Mouse (Mus musculus) erythroblast, embryonic 14.5 days (primary cell): ENCODE data around the gene Dock4. TPM values are rescaled to one million over a fixed set of nuclear protein-coding genes. Genes with fewer than 3 reads are reported as not detected.
"Not testable (repeated sequence)": the region's sequence is repeated elsewhere in the genome, so short reads cannot be mapped to it uniquely, and the experiment has no call there.

ENCODE experiments used
- H3K27me3 ChIP-seq: 2 replicates; pipeline ENCODE4 v1.6.1; 2012; ENCODE audit warnings: inconsistent platforms; ENCODE audit not compliant: control insufficient read depth
- H3K36me3 ChIP-seq: 2 replicates; pipeline ENCODE4 v1.6.1; 2012; ENCODE audit warnings: mild to moderate bottlenecking, inconsistent platforms; ENCODE audit not compliant: control insufficient read depth
- H3K4me1 ChIP-seq: 2 replicates; pipeline ENCODE4 v1.6.1; 2012; ENCODE audit warnings: inconsistent platforms; ENCODE audit not compliant: control insufficient read depth
- H3K4me3 ChIP-seq: replicated peaks from 2 replicates; pipeline ENCODE3; 2012; ENCODE audit warnings: moderate library complexity, mild to moderate bottlenecking, inconsistent platforms
- H3K9me3 ChIP-seq: 2 replicates; pipeline ENCODE4 v1.6.1; 2012; ENCODE audit warnings: low read length, inconsistent platforms, mixed read lengths; ENCODE audit not compliant: control insufficient read depth
- GATA1 ChIP-seq: IDR thresholded peaks from 2 replicates; pipeline ENCODE4 v1.6.1; 2012; ENCODE audit warnings: low read length, inconsistent platforms, mixed read lengths
- TAL1 ChIP-seq: IDR thresholded peaks from 3 replicates; pipeline ENCODE4 v1.6.1; 2012; ENCODE audit warnings: low read length, inconsistent platforms, mixed read lengths
- polyA plus RNA-seq: library from polyadenylated mRNA; stranded (reverse); fragments of >175 nt; gene quantifications from 2 replicates; pipeline ENCODE4 v1.2.3, GENCODE M21; 2012

The Dock4 gene
- polyA plus RNA-seq, 1 experiment, result 0.05 TPM

GRCm38 (mm10) chr12:40838338-40838695 lies 392.6 kb downstream of the Dock4 start:
- H3K4me1 ChIP-seq, result peaks cover 44% of the 10 kb centered on the region
- H3K27me3 ChIP-seq, result no peaks in the 10 kb centered on the region; the same call in 1 of the 2 replicates
- H3K4me3 ChIP-seq, result no peak overlapping the region
- no peaks in the 10 kb centered on the region for H3K9me3 ChIP-seq
- TF ChIP-seq GATA1, result no peak
- TF ChIP-seq TAL1, result no peak
- H3K36me3 ChIP-seq, result no peaks in the 10 kb centered on the region

GRCm38 (mm10) chr12:40838940-40839339 lies 393.2 kb downstream of the Dock4 start:
- Histone ChIP-seq H3K9me3 (no peaks in the 10 kb centered on the region), H3K4me1 (peaks cover 51% of the 10 kb centered on the region), H3K27me3 (no peaks in the 10 kb centered on the region; the same call in 1 of the 2 replicates), H3K4me3 (no peak overlapping the region), H3K36me3 (no peaks in the 10 kb centered on the region)
- TF ChIP-seq TAL1 (no peak), GATA1 (no peak)

- Histone ChIP-seq H3K9me3 (no peaks in the 10 kb centered on the region), H3K4me1 (peaks cover 56% of the 10 kb centered on the region), H3K27me3 (peaks cover 5% of the 10 kb centered on the region), H3K36me3 (no peaks in the 10 kb centered on the region; the same call in 1 of the 2 replicates), H3K4me3 (no peak overlapping the region)
- TF ChIP-seq GATA1 (no peak), TAL1 (no peak)
Measured at GRCm38 (mm10) chr12:40839817-40840216, 394.1 kb downstream of the Dock4 start.

- Histone ChIP-seq H3K36me3 (no peaks in the 10 kb centered on the region; the same call in 1 of the 2 replicates), H3K27me3 (peaks cover 27% of the 10 kb centered on the region), H3K9me3 (no peaks in the 10 kb centered on the region), H3K4me3 (no peak overlapping the region), H3K4me1 (peaks cover 61% of the 10 kb centered on the region)
- peak; percentile 58 for TF ChIP-seq GATA1
- no peak for TF ChIP-seq TAL1
Measured at GRCm38 (mm10) chr12:40842251-40842988, 396.7 kb downstream of the Dock4 start.

GRCm38 (mm10) chr12:40842991-40843390 lies 397.2 kb downstream of the Dock4 start:
- peaks cover 58% of the 10 kb centered on the region for H3K4me1 ChIP-seq
- H3K4me3 ChIP-seq, result no peak overlapping the region
- peaks cover 33% of the 10 kb centered on the region for H3K27me3 ChIP-seq
- no peaks in the 10 kb centered on the region; the same call in 1 of the 2 replicates for H3K36me3 ChIP-seq
- H3K9me3 ChIP-seq, result no peaks in the 10 kb centered on the region
- no peak for TF ChIP-seq GATA1
- no peak for TF ChIP-seq TAL1

GRCm38 (mm10) chr12:40843474-40844080 lies 397.8 kb downstream of the Dock4 start:
- peaks cover 38% of the 10 kb centered on the region for H3K27me3 ChIP-seq
- H3K4me3 ChIP-seq, result no peak overlapping the region
- no peaks in the 10 kb centered on the region for H3K9me3 ChIP-seq
- TF ChIP-seq TAL1, result no peak
- no peak for TF ChIP-seq GATA1
- peaks cover 57% of the 10 kb centered on the region for H3K4me1 ChIP-seq
- no peaks in the 10 kb centered on the region; the same call in 1 of the 2 replicates for H3K36me3 ChIP-seq

GRCm38 (mm10) chr12:40844324-40844723 lies 398.6 kb downstream of the Dock4 start:
- Histone ChIP-seq H3K36me3 (no peaks in the 10 kb centered on the region; the same call in 1 of the 2 replicates), H3K4me1 (peaks cover 50% of the 10 kb centered on the region), H3K4me3 (no peak overlapping the region), H3K9me3 (no peaks in the 10 kb centered on the region), H3K27me3 (peaks cover 46% of the 10 kb centered on the region)
- TF ChIP-seq TAL1 (no peak), GATA1 (no peak)

GRCm38 (mm10) chr12:40854705-40855367 lies 409.1 kb downstream of the Dock4 start:
- H3K27me3 ChIP-seq, result peaks cover 37% of the 10 kb centered on the region
- H3K4me1 ChIP-seq, result peaks cover 25% of the 10 kb centered on the region
- TF ChIP-seq TAL1 (no peak), GATA1 (no peak)
- no peak overlapping the region for H3K4me3 ChIP-seq
- H3K9me3 ChIP-seq, result peaks cover 7% of the 10 kb centered on the region
- no peaks in the 10 kb centered on the region for H3K36me3 ChIP-seq

GRCm38 (mm10) chr12:40857466-40857865 lies 411.7 kb downstream of the Dock4 start:
- TF ChIP-seq GATA1, result no peak
- TF ChIP-seq TAL1, result no peak
- Histone ChIP-seq H3K4me3 (no peak overlapping the region), H3K4me1 (peaks cover 11% of the 10 kb centered on the region), H3K9me3 (peaks cover 7% of the 10 kb centered on the region), H3K36me3 (no peaks in the 10 kb centered on the region), H3K27me3 (peaks cover 34% of the 10 kb centered on the region)

GRCm38 (mm10) chr12:40858763-40859162 lies 413.0 kb downstream of the Dock4 start:
- H3K4me1 ChIP-seq, H3K9me3 ChIP-seq, H3K36me3 ChIP-seq, H3K4me3 ChIP-seq: not testable (repeated sequence)
- H3K27me3 ChIP-seq, result peaks cover 46% of the 10 kb centered on the region
